23 mouse cellular contexts compared by ENCODE assay signal in genomic region chr1:132449742-132450141, GRCm38 (mm10). TPM values are rescaled to one million over a fixed set of nuclear protein-coding genes. Genes with fewer than 3 reads are reported as not detected.
A peak's percentile ranks its signal among the peaks of the same experiment; 100 is the strongest.
DNase-seq lines count a peak whose midpoint lies in the region; ATAC-seq and TF ChIP-seq lines count a peak whose summit lies in the region.
"Had no signal": no experiment of that assay in that cellular context is flagged by ENCODE, and none has a peak within 500 bp of the region (broad histone marks: within the 10 kb centered on the region; RNA-seq: fewer than 3 reads in every experiment).

No protein-coding gene starts in this region.

- H3K27me3 ChIP-seq in midbrain, embryonic 10.5 days (ENCODE audit: low read depth, poor library complexity, severe bottlenecking): no peaks in the 10 kb centered on the region
- H3K27me3 ChIP-seq: CH12.LX, Patski had no signal

- TF ChIP-seq CTCF in bone marrow, adult 2 months (IDR thresholded peaks at IDR 0.05; ENCODE audit: control insufficient read depth, insufficient read depth, low read length): no peak

- no peak for TF ChIP-seq POLR2A in bone marrow, adult 2 months (IDR thresholded peaks at IDR 0.05; ENCODE audit: borderline replicate concordance, control insufficient read depth, low read depth, low read length)

- peak; percentile 79 for ATAC-seq in granulocyte monocyte progenitor cell, adult 5-6 weeks (replicated peaks; ENCODE audit: poor library complexity, severe bottlenecking)
- peak; percentile 77 for ATAC-seq in megakaryocyte, adult 5-6 weeks (ENCODE audit: poor library complexity, severe bottlenecking)
- 0 out of 2 replicates have a peak, but pooled peaks have one; percentile 55 for ATAC-seq in megakaryocyte progenitor cell, adult 5-6 weeks (replicated peaks; ENCODE audit: poor library complexity)
- ATAC-seq: activated CD4-positive, CD25-positive, alpha-beta regulatory T cell, adult 4 months; CD4-positive, CD25-positive, alpha-beta regulatory T cell, adult 4 months; Patski had no signal

- peak overlapping the region; percentile 24; the same call in 1 of the 2 replicates for H3K27ac ChIP-seq in bone marrow, adult 2 months (ENCODE audit: control insufficient read depth, insufficient read depth, low read depth, low read length, poor library complexity)
- H3K27ac ChIP-seq in midbrain, embryonic 10.5 days (replicated peaks): no peak overlapping the region

- H3K4me3 ChIP-seq in bone marrow, adult 2 months (replicated peaks; ENCODE audit: control insufficient read depth, low read depth, low read length): no peak overlapping the region
- H3K4me3 ChIP-seq in midbrain, embryonic 10.5 days: no peak overlapping the region

- no peaks in the 10 kb centered on the region for H3K9me3 ChIP-seq in midbrain, embryonic 10.5 days (replicated peaks)
- H3K9me3 ChIP-seq: G1E had no signal

- H3K4me1 ChIP-seq in bone marrow, adult 2 months (ENCODE audit: control insufficient read depth, insufficient read depth, low read length): no peaks in the 10 kb centered on the region; the same call in 1 of the 2 replicates
- no peaks in the 10 kb centered on the region for H3K4me1 ChIP-seq in midbrain, embryonic 10.5 days

- WGBS in bone marrow, adult 2 months: 58% methylated on average over 7 of the region's 7 CpGs
- 94% methylated on average over 7 of the region's 7 CpGs for WGBS in midbrain, embryonic 10.5 days

- H3K36me3 ChIP-seq in midbrain, embryonic 10.5 days: peaks cover 54% of the 10 kb centered on the region

- DNase-seq in kidney, postnatal 4 days: no peak
- no peak for DNase-seq in midbrain, embryonic 10.5 days (ENCODE audit: low spot score)
- no peak for DNase-seq in ovary, postnatal 10 days (ENCODE audit: low spot score)
- no peak for DNase-seq in left cerebral cortex, adult 11 months (ENCODE audit: low spot score)
- DNase-seq: adrenal gland, adult 2 months; adrenal gland, adult 8-10 months; adrenal gland, postnatal 10 days; adrenal gland, postnatal 14 days; adrenal gland, postnatal 25 days; adrenal gland, postnatal 36 days; B cell, adult 2 months; cerebellum, adult 11 months; cerebellum, adult 11-12 months; cerebellum, adult 18-20 months had no signal

RNA-seq across cellular contexts. Expression of gene Rbbp5, which starts 27.4 kb away (rescaled TPM):
- 24.8 and 25.5 TPM in 2 replicates for polyA plus RNA-seq in bone marrow, adult 2 months (2011; ENCODE audit: insufficient read depth, insufficient read length, low replicate concordance, missing spikeins)
- 61.6 and 73.4 TPM in 2 replicates for total RNA-seq in granulocyte monocyte progenitor cell, adult 5-6 weeks (2014; fragmentation: Nextera tagmentation)
- 52.7 and 57.8 TPM in 2 replicates for total RNA-seq in granulocyte monocyte progenitor cell, adult 5-6 weeks (2017)
- 47.9 and 53.9 TPM in 2 replicates for total RNA-seq in megakaryocyte, adult 5-6 weeks (2015)
- 63.0 and 72.4 TPM in 2 replicates for total RNA-seq in megakaryocyte, adult 5-6 weeks (2017)
- 47.7 and 50.0 TPM in 2 replicates for total RNA-seq in megakaryocyte progenitor cell, adult 5-6 weeks (2015)
- 51.8 and 72.9 TPM in 2 replicates for total RNA-seq in megakaryocyte progenitor cell, adult 5-6 weeks (2017)
- 57.3 and 59.6 TPM in 2 replicates for polyA plus RNA-seq in midbrain, embryonic 10.5 days (2016; fragmentation: Nextera tagmentation; extraction: Ambion mirVana)

RNA-seq across cellular contexts. Expression of gene Dstyk, which starts 32.4 kb away (rescaled TPM):
- polyA plus RNA-seq in bone marrow, adult 2 months (2011; ENCODE audit: insufficient read depth, insufficient read length, low replicate concordance, missing spikeins): 9.6 and 13.7 TPM in 2 replicates
- 16.4 and 19.2 TPM in 2 replicates for total RNA-seq in granulocyte monocyte progenitor cell, adult 5-6 weeks (2014; fragmentation: Nextera tagmentation)
- total RNA-seq in granulocyte monocyte progenitor cell, adult 5-6 weeks (2017): 18.1 and 43.1 TPM in 2 replicates
- 17.2 and 19.5 TPM in 2 replicates for total RNA-seq in megakaryocyte, adult 5-6 weeks (2015)
- 24.8 and 36.6 TPM in 2 replicates for total RNA-seq in megakaryocyte, adult 5-6 weeks (2017)
- 14.2 and 20.1 TPM in 2 replicates for total RNA-seq in megakaryocyte progenitor cell, adult 5-6 weeks (2015)
- 16.0 and 22.3 TPM in 2 replicates for total RNA-seq in megakaryocyte progenitor cell, adult 5-6 weeks (2017)
- polyA plus RNA-seq in midbrain, embryonic 10.5 days (2016; fragmentation: Nextera tagmentation; extraction: Ambion mirVana): 11.8 and 13.9 TPM in 2 replicates

RNA-seq across cellular contexts. Expression of gene Tmem81, which starts 56.3 kb away (rescaled TPM):
- 6.3 and 12.1 TPM in 2 replicates for polyA plus RNA-seq in bone marrow, adult 2 months (2011; ENCODE audit: insufficient read depth, insufficient read length, low replicate concordance, missing spikeins)
- total RNA-seq in granulocyte monocyte progenitor cell, adult 5-6 weeks (2014; fragmentation: Nextera tagmentation): 3.6 and 10.0 TPM in 2 replicates
- total RNA-seq in granulocyte monocyte progenitor cell, adult 5-6 weeks (2017): 1.8 and 5.1 TPM in 2 replicates
- total RNA-seq in megakaryocyte, adult 5-6 weeks (2015): 4.9 and 5.4 TPM in 2 replicates
- total RNA-seq in megakaryocyte, adult 5-6 weeks (2017): 4.8 and 5.9 TPM in 2 replicates
- total RNA-seq in megakaryocyte progenitor cell, adult 5-6 weeks (2015): 3.0 and 4.7 TPM in 2 replicates
- total RNA-seq in megakaryocyte progenitor cell, adult 5-6 weeks (2017): 4.3 and 4.9 TPM in 2 replicates
- 1.2 and 1.6 TPM in 2 replicates for polyA plus RNA-seq in midbrain, embryonic 10.5 days (2016; fragmentation: Nextera tagmentation; extraction: Ambion mirVana)

RNA-seq across cellular contexts. Expression of gene Tmcc2, which starts 58.7 kb away (rescaled TPM):
- 246 and 316 TPM in 2 replicates for polyA plus RNA-seq in bone marrow, adult 2 months (2011; ENCODE audit: insufficient read depth, insufficient read length, low replicate concordance, missing spikeins)
- total RNA-seq in granulocyte monocyte progenitor cell, adult 5-6 weeks (2014; fragmentation: Nextera tagmentation): 1.5 and 6.2 TPM in 2 replicates
- 3.7 and 4.2 TPM in 2 replicates for total RNA-seq in granulocyte monocyte progenitor cell, adult 5-6 weeks (2017)
- 4.9 and 6.9 TPM in 2 replicates for total RNA-seq in megakaryocyte, adult 5-6 weeks (2015)
- total RNA-seq in megakaryocyte, adult 5-6 weeks (2017): 5.3 and 7.8 TPM in 2 replicates
- 2.9 and 6.1 TPM in 2 replicates for total RNA-seq in megakaryocyte progenitor cell, adult 5-6 weeks (2015)
- total RNA-seq in megakaryocyte progenitor cell, adult 5-6 weeks (2017): 5.5 and 6.0 TPM in 2 replicates
- 9.6 and 13.3 TPM in 2 replicates for polyA plus RNA-seq in midbrain, embryonic 10.5 days (2016; fragmentation: Nextera tagmentation; extraction: Ambion mirVana)
